Mouse (Mus musculus) ES-Bruce4 (cell line): Measurements from ENCODE around the gene Smap1. TPM values are rescaled to one million over a fixed set of nuclear protein-coding genes. Genes with fewer than 3 reads are reported as not detected.

Source experiments
- H3K27ac ChIP-seq: 2 replicates; pipeline ENCODE4 v1.5.1; 2012; ENCODE audit warnings: low read length, inconsistent platforms; ENCODE audit not compliant: insufficient read depth
- H3K27me3 ChIP-seq: 2 replicates; pipeline ENCODE4 v1.6.1; 2012; ENCODE audit warnings: mild to moderate bottlenecking, low read length, inconsistent platforms; ENCODE audit not compliant: control insufficient read depth, poor library complexity, insufficient read depth, severe bottlenecking
- H3K36me3 ChIP-seq: 2 replicates; pipeline ENCODE4 v1.6.1; 2012; ENCODE audit warnings: inconsistent platforms, mild to moderate bottlenecking, low read length, moderate library complexity; ENCODE audit not compliant: control insufficient read depth, poor library complexity, insufficient read depth, severe bottlenecking
- H3K4me1 ChIP-seq: one replicate; pipeline ENCODE4 v1.8.1; 2011; ENCODE audit warnings: low read length; ENCODE audit not compliant: control insufficient read depth, insufficient read depth
- H3K4me3 ChIP-seq: 2 replicates; pipeline ENCODE4 v1.5.1; 2011; ENCODE audit warnings: low read depth, mild to moderate bottlenecking, low read length
- H3K9ac ChIP-seq: 2 replicates; pipeline ENCODE4 v1.6.1; 2012; ENCODE audit warnings: low read depth, mild to moderate bottlenecking, inconsistent platforms; ENCODE audit not compliant: poor library complexity, severe bottlenecking
- H3K9me3 ChIP-seq: replicated peaks from 2 replicates; pipeline ENCODE4 v1.6.1; 2012; ENCODE audit warnings: mild to moderate bottlenecking, low read length, inconsistent platforms; ENCODE audit not compliant: control insufficient read depth, poor library complexity, insufficient read depth, severe bottlenecking
- CTCF ChIP-seq: IDR thresholded peaks from one replicate; pipeline ENCODE4 v1.8.1; 2011; ENCODE audit warnings: low read depth, low read length
- EP300 ChIP-seq: IDR thresholded peaks from 2 replicates; pipeline ENCODE4 v1.6.1; 2011; ENCODE audit warnings: low read depth, low read length; ENCODE audit not compliant: insufficient read depth
- POLR2A ChIP-seq: IDR thresholded peaks from one replicate; pipeline ENCODE4 v1.8.1; 2011; ENCODE audit warnings: low read length; ENCODE audit not compliant: insufficient read depth
- polyA plus RNA-seq: library from polyadenylated mRNA; stranded (reverse); fragments of >200 nt; gene quantifications from 2 replicates; pipeline ENCODE4 v1.2.4, GENCODE M21; 2011; ENCODE audit warnings: low read depth; ENCODE audit not compliant: missing spikeins, insufficient read depth, insufficient read length

Smap1 gene
- polyA plus RNA-seq, 1 experiment = 81.4 TPM

DNA sequence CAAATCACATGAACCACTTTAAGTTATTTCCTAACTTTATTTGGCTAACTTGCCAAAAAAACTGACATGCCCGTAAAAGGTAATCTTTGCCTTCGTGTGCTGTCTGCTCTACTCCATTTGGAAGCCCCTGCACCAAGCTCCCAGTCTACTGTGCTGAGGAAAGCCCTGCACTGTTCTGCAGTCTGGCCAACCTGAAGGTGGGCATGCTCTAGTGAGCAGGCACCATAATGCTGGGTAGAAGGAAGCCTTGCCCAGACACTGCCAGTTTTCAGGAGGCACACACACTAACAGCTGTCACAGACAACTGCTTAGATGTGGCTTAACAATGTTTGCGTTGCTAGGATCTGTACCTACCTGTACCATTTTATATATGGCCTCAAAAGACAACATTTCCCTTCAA, 66.5 kb downstream of the Smap1 start:
- Histone ChIP-seq H3K4me3 (no peak overlapping the region), H3K9me3 (no peaks in the 10 kb centered on the region), H3K27ac (no peak overlapping the region), H3K36me3 (no peaks in the 10 kb centered on the region), H3K4me1 (no peaks in the 10 kb centered on the region), H3K27me3 (no peaks in the 10 kb centered on the region), H3K9ac (no peak overlapping the region)
- TF ChIP-seq CTCF (no peak), EP300 (no peak), POLR2A (no peak)

GRCm38 (mm10) chr1:23846044-23846680, 76.0 kb downstream of the Smap1 start:
- Histone ChIP-seq H3K36me3 (peaks cover 7% of the 10 kb centered on the region), H3K27ac (no peak overlapping the region)

DNA sequence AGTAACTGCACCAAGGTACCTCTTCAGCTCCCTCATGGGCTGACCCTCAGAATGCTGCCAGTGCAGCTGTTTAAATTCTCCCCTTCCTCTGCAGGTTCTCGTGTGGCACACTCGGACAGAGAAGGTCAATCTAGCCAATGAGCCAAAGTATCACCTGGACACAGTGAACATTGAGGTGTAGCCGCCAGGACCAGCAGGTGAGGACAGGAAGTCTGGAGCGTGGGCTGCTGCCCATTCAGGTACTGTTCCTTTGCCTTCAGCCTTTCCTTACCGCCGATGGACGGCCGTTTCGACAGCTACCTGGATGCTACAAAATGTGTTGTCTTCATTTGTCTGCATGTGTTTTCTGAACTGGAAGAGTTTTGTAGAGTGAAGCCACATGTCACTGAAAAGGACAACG, 77.1 kb downstream of the Smap1 start:
- no peak for TF ChIP-seq EP300
- no peak for TF ChIP-seq CTCF
- no peak for TF ChIP-seq POLR2A
- Histone ChIP-seq H3K36me3 (peaks cover 7% of the 10 kb centered on the region), H3K9ac (no peak overlapping the region), H3K4me1 (no peaks in the 10 kb centered on the region), H3K27me3 (no peaks in the 10 kb centered on the region), H3K27ac (no peak overlapping the region), H3K9me3 (0 out of 2 replicates have a peak, but pooled peaks cover 2% of the 10 kb centered on the region), H3K4me3 (no peak overlapping the region)

More at GRCm38 (mm10) chr1:23846044-23846680, 76.0 kb downstream of the Smap1 start:
- Histone ChIP-seq H3K4me1 (no peaks in the 10 kb centered on the region), H3K9ac (no peak overlapping the region), H3K27me3 (no peaks in the 10 kb centered on the region), H3K4me3 (no peak overlapping the region), H3K9me3 (0 out of 2 replicates have a peak, but pooled peaks cover 2% of the 10 kb centered on the region)
- TF ChIP-seq CTCF = no peak
- TF ChIP-seq EP300 = no peak
- no peak for TF ChIP-seq POLR2A

DNA sequence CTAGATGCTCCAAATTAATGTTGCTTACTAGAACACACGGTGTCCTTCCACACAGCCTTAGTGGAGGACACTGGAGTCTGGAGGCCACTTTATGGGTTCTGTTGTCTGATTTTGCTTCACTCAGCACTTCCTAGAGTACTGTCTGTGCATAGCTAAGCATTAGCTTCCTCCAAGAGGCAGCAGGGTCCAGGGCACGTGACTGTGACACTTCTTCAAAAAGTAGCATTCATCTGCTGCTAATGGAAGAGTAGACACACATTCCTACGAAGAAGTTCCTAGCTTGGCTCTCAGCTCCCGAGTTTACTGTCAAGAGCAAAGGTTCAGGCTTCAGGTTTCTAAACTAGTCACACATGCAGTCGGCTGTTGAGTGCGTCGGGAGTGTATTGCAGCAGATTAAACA, 78.3 kb downstream of the Smap1 start:
- H3K4me3 ChIP-seq = no peak overlapping the region
- peaks cover 4% of the 10 kb centered on the region; the same call in 1 of the 2 replicates for H3K36me3 ChIP-seq
- H3K27ac ChIP-seq = no peak overlapping the region
- no peaks in the 10 kb centered on the region for H3K27me3 ChIP-seq
- H3K9ac ChIP-seq = no peak overlapping the region
- no peaks in the 10 kb centered on the region for H3K4me1 ChIP-seq
- no peak for TF ChIP-seq CTCF
- TF ChIP-seq POLR2A = no peak
- no peak for TF ChIP-seq EP300
- 0 out of 2 replicates have a peak, but pooled peaks cover 2% of the 10 kb centered on the region for H3K9me3 ChIP-seq

DNA sequence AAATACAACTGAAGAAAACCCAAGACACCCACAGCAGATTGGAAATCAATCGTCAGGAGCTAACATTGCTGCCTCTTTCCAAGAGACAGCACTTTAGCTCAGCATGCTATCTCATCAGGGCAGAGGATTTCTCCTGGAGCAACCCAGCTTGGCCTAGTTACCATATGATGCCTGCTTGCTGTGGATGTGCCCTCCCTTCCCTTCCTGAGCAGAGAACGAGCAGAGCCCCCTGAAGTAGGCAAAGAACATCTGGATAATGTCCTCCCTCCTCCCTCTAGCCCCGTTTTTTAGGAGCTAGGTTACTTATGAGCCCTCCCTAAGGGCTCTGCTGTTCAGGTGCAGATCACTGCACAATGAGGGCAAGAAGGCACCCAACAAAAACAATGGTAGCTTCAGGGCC, 79.5 kb downstream of the Smap1 start:
- H3K9ac ChIP-seq = no peak overlapping the region
- no peaks in the 10 kb centered on the region for H3K4me1 ChIP-seq
- H3K27ac ChIP-seq = no peak overlapping the region
- no peaks in the 10 kb centered on the region for H3K27me3 ChIP-seq
- H3K9me3 ChIP-seq = no peaks in the 10 kb centered on the region
- H3K4me3 ChIP-seq = no peak overlapping the region
- no peak for TF ChIP-seq EP300
- no peak for TF ChIP-seq CTCF
- no peak for TF ChIP-seq POLR2A
- H3K36me3 ChIP-seq = no peaks in the 10 kb centered on the region

- no peaks in the 10 kb centered on the region for H3K27me3 ChIP-seq
- H3K27ac ChIP-seq = no peak overlapping the region
- H3K9me3 ChIP-seq = no peaks in the 10 kb centered on the region
- H3K9ac ChIP-seq = no peak overlapping the region
- H3K36me3 ChIP-seq = no peaks in the 10 kb centered on the region
- no peak for TF ChIP-seq CTCF
- TF ChIP-seq POLR2A = no peak
- no peak for TF ChIP-seq EP300
- H3K4me1 ChIP-seq = no peaks in the 10 kb centered on the region
- H3K4me3 ChIP-seq = no peak overlapping the region
These were observed 81.2 kb downstream of the Smap1 start for GRCm38 (mm10) chr1:23840924-23841323.
